19 mouse cellular contexts compared by ENCODE assay signal in genomic region chr13:34305964-34306671, GRCm38 (mm10).
"Had no signal": no experiment of that assay in that cellular context is flagged by ENCODE, and none has a peak within 500 bp of the region (broad histone marks: within the 10 kb centered on the region; RNA-seq: fewer than 3 reads in every experiment).

No protein-coding gene starts in this region.

- H3K27me3 ChIP-seq: midbrain, embryonic 12.5 days; midbrain, embryonic 15.5 days; neural tube, embryonic 12.5 days; neural tube, embryonic 15.5 days; stomach, embryonic 15.5 days had no signal

- H3K4me2 ChIP-seq: lung, embryonic 14.5 days; midbrain, embryonic 12.5 days; midbrain, embryonic 15.5 days; neural tube, embryonic 12.5 days; neural tube, embryonic 15.5 days; stomach, embryonic 15.5 days had no signal

- H3K4me1 ChIP-seq: neural tube, embryonic 12.5 days; neural tube, embryonic 15.5 days; stomach, embryonic 15.5 days had no signal

- H3K9ac ChIP-seq: lung, embryonic 14.5 days; midbrain, embryonic 12.5 days; midbrain, embryonic 15.5 days; neural tube, embryonic 12.5 days; neural tube, embryonic 15.5 days; stomach, embryonic 15.5 days had no signal

- DNase-seq: kidney, adult 18-20 months; kidney, adult 9 months; kidney, postnatal 14 days; layer of hippocampus, postnatal 36 days; lung, embryonic 14.5 days; retina, postnatal 1 day; right cerebral cortex, postnatal 25 days; spleen, adult 18-20 months; thymus, postnatal 36 days had no signal

- H3K4me3 ChIP-seq: left cerebral cortex, adult 2 months; midbrain, embryonic 12.5 days; midbrain, embryonic 15.5 days; neural tube, embryonic 12.5 days; neural tube, embryonic 15.5 days; stomach, embryonic 15.5 days had no signal

- H3K9me3 ChIP-seq: midbrain, embryonic 12.5 days; midbrain, embryonic 15.5 days; neural tube, embryonic 12.5 days; neural tube, embryonic 15.5 days; stomach, embryonic 15.5 days had no signal

- H3K27ac ChIP-seq: macrophage; midbrain, embryonic 12.5 days; midbrain, embryonic 15.5 days; neural tube, embryonic 12.5 days; neural tube, embryonic 15.5 days; stomach, embryonic 15.5 days had no signal

- H3K36me3 ChIP-seq: midbrain, embryonic 15.5 days; neural tube, embryonic 15.5 days; stomach, embryonic 15.5 days had no signal

- ATAC-seq: inflammation-experienced regulatory T-cells, adult 6 months; intestine, embryonic 16.5 days; lung, postnatal 0 days; midbrain, embryonic 15.5 days had no signal
